Mouse (Mus musculus) layer of hippocampus, adult 11-12 months (tissue): ENCODE data around the gene Mapk3.
"Not testable (repeated sequence)": the region's sequence is repeated elsewhere in the genome, so short reads cannot be mapped to it uniquely, and the experiment has no call there.

Source experiments
- DNase-seq: peaks from one replicate; pipeline ENCODE4 v3.0.0; 2022; ENCODE audit warnings: low spot score

The Mapk3 gene

GRCm38 (mm10) chr7:126759050-126759671, at the start of gene Mapk3:
Gene Mapk3, plus strand, starts transcription at chr7:126759601.
- DNase-seq: peak; percentile 93

DNA sequence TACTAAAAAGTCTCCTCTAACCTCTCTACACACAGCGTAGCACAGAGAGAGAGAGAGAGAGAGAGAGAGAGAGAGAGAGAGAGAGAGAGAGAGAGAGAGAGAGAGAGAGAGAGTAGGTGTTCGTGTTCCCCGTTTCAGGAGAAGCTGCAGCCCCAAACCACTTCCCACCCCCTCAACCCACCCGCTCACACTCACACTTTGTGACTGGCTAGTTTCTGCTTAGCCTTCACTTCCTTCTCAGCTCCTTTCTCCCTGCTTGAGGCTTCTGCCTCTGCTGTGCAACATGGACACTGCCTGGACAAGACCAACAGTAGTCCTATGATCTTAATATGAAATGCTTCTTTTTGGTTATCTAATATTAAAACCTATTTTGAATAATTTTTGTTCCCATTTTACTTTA, 49.1 kb upstream of the Mapk3 start:
- no peak for DNase-seq

DNA sequence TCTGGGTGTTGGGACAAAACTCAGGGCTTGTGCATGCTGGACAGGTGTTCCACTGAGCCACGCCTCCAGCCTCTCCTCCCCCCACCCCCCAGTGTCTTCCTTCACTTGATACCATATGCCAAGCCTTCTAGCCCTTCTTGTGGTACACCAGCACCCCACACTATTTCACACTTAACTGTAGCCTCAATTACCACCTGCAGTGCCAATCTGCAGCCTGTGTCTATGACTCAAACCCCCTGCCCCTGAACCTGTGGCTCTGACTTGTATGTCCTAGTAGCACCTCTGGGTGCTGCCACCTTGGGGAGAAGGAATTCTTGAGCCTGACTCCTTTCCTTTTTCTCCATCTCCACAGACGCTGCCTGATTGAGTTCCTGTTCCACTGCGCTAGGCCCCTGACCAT, 47.5 kb upstream of the Mapk3 start:
- no peak for DNase-seq

DNA sequence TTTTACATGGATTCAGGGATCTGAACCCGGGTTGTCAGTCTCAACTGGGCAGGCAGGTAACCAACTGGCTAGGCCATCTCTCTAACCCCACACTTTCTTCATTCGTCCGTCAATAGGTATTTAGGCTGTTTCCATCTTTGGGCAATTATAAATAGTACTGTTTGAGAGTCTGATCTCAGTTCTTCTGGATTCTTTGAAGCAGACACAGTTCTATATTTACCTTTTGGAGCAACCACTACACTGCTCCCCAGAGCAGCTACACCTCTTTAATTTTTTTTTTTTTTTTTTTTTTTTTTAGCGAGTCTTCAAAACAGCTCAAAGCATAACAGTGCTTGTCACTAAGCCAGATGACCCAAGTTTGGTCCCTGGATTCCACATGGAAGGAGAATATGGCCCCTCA, 43.7 kb upstream of the Mapk3 start:
- DNase-seq: no peak

GRCm38 (mm10) chr7:126717566-126717965, 41.8 kb upstream of the Mapk3 start:
- no peak for DNase-seq

DNA sequence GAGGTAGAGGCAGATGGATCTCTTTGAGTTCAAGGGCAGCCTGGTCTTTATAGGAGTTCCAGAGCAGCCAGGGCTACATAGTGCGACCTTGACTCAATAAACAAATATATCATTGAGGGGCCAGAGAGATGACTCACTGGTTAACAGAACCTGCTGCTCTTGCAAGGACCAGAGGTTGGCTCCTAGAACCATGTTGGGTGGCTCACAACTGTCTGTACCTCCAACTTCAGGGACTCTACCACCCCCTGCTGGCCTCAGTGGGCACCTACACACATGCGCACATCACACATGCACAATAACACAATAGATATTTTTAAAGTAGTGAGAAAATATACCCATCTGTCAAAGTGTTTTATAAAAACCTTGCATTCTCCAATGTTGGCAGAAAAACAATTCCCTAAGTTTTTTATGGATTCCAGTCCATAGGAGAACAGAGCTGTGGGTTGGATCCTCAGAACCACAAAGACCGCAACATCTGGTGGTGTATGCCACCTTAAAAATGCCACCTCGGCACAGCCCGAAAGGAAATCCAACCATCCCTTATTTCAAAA, 40.5 kb upstream of the Mapk3 start:
- no peak for DNase-seq

- no peak for DNase-seq
Measured at GRCm38 (mm10) chr7:126721635-126722034, 37.8 kb upstream of the Mapk3 start.

GRCm38 (mm10) chr7:126725077-126725476, 34.3 kb upstream of the Mapk3 start:
- DNase-seq: no peak

DNA sequence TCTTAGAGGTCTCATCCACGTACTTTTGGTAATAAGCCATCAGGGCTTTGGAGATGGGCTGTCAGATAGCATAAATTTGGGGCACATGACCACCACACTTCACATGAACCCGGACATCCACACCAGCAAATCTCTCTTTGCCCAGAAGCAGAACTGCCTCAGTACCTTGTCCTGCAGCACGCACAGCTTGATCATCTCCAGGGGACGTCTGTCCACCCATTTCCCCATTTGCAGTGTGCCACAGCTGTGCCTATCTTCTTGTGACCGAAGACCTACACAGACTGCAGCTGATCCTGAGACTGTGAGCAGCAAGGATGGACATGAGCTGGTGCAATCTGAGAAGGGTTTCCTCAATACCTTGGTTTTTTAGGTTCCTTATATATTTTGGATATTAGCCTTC, 33.7 kb upstream of the Mapk3 start:
- no peak for DNase-seq

GRCm38 (mm10) chr7:126730256-126730789, 29.1 kb upstream of the Mapk3 start:
- DNase-seq: not testable (repeated sequence)

GRCm38 (mm10) chr7:126736122-126736521, 23.3 kb upstream of the Mapk3 start:
- no peak for DNase-seq

DNA sequence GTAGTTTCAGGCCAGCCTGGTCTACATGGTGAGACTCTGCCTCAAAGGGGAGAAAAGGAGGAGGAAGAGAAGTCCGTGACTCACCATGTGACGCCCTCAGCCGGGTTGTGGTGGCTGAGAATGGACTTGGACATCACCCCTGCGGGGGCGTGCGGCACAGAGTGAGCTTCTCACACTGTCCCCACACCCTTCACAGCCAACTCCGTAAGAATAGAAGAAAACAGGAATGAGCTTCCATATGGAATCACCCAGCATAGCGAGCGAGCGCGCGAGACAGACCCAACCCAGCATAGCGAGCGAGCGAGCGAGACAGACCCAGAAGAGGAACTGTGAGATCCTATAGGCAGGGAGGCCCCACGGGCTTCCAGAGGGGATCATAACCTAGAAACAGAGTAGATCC, 19.9 kb upstream of the Mapk3 start:
- no peak for DNase-seq

DNA sequence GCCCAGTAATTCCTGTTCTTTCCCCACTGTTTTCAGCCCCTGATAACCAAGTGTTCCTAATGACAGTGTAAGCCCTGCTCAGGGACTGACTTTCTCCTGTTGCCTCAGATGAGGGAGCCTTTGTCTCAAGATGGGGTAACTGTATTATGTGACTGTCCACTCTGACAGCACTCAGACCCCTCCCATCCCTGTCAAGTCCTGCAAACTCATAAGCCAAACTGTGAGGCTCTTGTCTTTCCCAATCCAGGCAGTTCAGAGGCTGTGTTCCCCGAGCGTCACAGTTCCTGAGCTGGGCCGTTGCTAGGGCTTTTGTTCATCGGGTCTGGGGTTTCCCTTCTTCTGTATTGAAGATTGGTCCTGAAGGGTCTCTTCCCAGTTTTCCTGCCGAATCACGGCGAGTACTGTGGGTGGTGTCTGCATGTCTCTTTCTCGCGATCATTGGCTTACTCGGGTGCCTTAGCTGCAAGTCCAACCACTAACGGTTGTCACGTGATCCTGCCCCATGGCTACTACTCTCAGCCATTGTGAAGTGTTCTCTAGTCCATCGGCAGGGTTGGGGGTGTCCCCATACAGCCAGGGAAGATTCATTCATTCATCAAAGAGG, 19.2 kb upstream of the Mapk3 start:
- no peak for DNase-seq

GRCm38 (mm10) chr7:126740977-126741376, 18.4 kb upstream of the Mapk3 start:
- DNase-seq: no peak

- no peak for DNase-seq
Measured at GRCm38 (mm10) chr7:126741452-126741851, 17.9 kb upstream of the Mapk3 start.

DNA sequence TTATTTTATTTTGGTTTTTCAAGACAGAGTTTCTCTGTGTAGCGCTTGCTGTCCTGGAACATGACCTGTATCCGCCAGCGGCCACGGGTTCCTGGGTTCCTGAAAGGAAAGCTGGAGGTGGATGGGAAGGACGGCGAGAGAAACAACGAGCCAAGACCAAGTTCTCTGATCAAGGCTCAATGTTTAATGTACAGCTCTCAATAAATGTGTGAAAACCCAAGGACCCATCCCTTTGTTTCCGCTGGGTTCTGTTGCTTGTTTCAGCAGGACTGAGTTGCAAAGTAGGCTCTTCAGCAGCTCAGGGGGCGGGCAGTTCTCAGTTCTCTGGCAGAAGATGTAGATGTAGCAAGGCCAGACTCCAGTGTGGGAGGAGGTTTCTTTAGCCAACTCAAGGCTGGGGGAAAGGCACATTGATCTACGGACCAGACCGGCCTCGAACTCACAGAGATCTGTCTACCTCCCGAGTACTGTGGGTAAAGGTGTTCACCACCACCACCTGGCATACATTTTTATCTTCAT, 17.4 kb upstream of the Mapk3 start:
- no peak for DNase-seq

DNA sequence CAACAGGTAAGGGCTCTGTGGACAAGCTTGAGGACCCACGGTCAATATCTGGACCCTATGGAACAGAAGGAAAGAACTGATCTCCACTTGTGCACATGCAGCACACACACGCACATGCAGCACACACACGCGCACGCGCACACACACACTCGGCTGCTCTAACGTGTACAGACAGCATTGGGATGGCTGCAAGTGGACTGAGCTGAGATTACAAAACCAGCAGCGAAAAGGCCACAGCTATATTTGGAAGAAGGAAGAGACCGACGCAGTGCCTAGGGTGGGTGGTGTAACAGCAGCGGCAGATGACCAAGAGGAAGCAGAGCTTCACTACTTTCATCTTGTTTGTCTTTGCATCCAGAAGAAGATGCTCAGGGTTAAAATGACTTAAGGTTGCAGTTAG, 13.3 kb upstream of the Mapk3 start:
- DNase-seq: no peak

- DNase-seq: no peak
Measured at GRCm38 (mm10) chr7:126746798-126747197, 12.6 kb upstream of the Mapk3 start.

DNA sequence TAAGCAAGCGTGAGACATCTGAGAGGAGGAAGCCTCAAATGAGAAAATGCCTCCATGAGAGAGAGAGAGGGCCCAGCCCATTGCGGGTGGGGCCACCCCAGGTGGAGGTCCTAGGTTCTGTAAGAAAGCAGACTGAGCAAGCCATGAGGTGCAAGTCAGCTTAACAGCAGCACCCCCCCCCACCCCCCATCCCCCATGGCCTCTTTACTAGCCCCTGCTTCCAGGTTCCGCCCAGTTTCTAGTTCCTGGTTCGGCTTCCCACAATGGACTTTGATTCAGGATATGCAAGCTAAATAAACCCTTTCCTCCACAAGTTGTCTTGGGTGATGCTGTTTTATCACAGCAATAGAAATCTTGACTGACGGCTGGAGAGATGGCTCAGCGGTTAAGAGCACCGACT, 10.6 kb upstream of the Mapk3 start:
- no peak for DNase-seq

DNA sequence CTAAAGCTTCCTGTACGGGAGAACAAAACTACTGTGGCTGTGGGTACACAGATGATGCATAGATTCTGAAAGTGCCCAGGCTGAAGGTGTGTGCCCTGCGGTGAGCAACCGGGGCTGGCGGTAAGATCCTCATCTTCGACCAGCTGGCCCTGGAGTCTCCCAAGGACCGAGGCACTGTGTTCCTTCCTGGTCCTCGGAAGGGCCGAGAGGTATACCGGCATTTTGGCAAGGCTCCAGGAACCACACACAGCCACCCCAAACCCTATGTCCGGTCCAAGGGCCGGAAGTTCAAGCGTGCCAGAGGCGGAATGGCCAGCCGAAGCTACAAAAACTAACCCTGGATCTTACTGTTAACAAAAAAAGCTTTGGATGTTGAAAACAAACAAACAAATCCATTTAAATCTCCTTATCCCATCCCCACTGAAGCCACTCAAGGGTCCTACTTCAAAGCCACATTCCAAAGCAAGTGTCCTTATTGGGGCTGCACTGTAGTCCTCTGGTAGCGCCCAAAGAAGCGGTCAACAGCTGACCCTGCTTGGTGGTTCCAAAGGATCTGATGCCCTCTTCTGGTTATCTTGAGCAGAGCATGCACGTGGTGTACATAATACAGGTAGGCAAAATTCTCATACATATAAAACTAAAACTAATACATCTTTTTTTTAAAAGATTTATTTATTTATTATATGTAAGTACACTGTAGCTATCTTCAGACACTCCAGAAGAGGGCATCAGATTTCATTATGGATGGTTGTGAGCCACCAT, 9.6 kb upstream of the Mapk3 start:
- DNase-seq: no peak

- peak; percentile 82 for DNase-seq
Measured at GRCm38 (mm10) chr7:126754866-126755265, 4.5 kb upstream of the Mapk3 start.

GRCm38 (mm10) chr7:126758539-126758938, 862 bp upstream of the Mapk3 start:
- DNase-seq: no peak
